8 mouse cellular contexts compared by ENCODE assay signal in the genomic region with DNA sequence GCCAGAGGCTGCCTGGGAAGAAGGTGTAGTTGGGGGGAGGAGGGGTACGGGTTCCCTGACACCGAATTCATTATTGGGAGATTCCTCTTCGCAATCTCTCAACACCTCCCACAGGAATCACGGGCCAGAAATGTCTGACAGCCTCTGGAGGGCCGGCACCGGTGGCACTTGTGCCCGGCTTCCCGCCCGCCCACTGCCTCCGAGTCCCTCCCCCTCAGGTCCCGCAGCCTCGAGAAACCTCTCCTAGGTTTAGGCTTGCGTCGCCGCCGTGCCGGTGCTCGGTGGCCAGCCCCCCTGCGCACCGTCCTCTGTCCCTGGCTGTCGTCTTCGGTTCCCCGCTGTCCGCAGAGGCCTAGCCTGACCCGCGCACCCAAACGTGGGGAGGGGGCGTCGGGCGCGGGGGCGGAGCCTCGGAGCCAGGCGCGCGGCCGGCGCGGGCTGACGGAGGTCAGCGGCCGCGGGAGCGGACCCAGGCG. TPM values are rescaled to one million over a fixed set of nuclear protein-coding genes. Genes with fewer than 3 reads are reported as not detected.
DNase-seq lines count a peak whose midpoint lies in the region; ATAC-seq and TF ChIP-seq lines count a peak whose summit lies in the region.

Gene Caskin1 (plus strand): TSS at position 416 of the 476 bp plus-strand sequence.

- WGBS in hindbrain, embryonic 16.5 days = under 1% methylated on average over 39 of the region's 45 CpGs
- 2% methylated on average over 40 of the region's 45 CpGs for WGBS in liver, embryonic 14.5 days (ENCODE audit: insufficient replicate concordance)

- no peaks in the 10 kb centered on the region for H3K4me1 ChIP-seq in ES-Bruce4 (ENCODE audit: control insufficient read depth, insufficient read depth, low read length)
- H3K4me1 ChIP-seq in hindbrain, embryonic 16.5 days (ENCODE audit: control insufficient read depth, insufficient read depth, low read depth, low read length) = peaks cover 29% of the 10 kb centered on the region
- no peaks in the 10 kb centered on the region for H3K4me1 ChIP-seq in liver, embryonic 14.5 days (replicated peaks; ENCODE audit: control insufficient read depth in 2 of 2, insufficient read depth in 2 of 2, low read length in 1 of 2)

- H3K4me2 ChIP-seq in hindbrain, embryonic 16.5 days (ENCODE audit: low read length) = peak within 1 kb of the TSS; percentile 83
- peak within 1 kb of the TSS; percentile 51 for H3K4me2 ChIP-seq in liver, embryonic 14.5 days (ENCODE audit: low read depth)

- TF ChIP-seq EP300 in ES-Bruce4 (IDR thresholded peaks at IDR 0.05; ENCODE audit: insufficient read depth, low read depth, low read length) = no peak
- no peak for TF ChIP-seq EP300 in liver, embryonic 14.5 days (IDR thresholded peaks at IDR 0.05; ENCODE audit: low read depth)

- DNase-seq in frontal cortex, postnatal 36 days (ENCODE audit: low spot score in 2 of 2) = peak; percentile 67 to 69
- no peak for DNase-seq in frontal cortex, postnatal 10 days (ENCODE audit: low spot score in 2 of 2)
- peak; percentile 80 for DNase-seq in cerebellum, adult 9-11 months
- no peak for DNase-seq in liver, embryonic 14.5 days (ENCODE audit: low read depth in 3 of 3, low spot score in 3 of 3)
- peak; percentile 82 for DNase-seq in retina, postnatal 1 day
- DNase-seq in spleen, postnatal 36 days (ENCODE audit: low spot score in 2 of 2) = no peak

- no peaks in the 10 kb centered on the region for H3K9me3 ChIP-seq in ES-Bruce4 (replicated peaks; ENCODE audit: control insufficient read depth, insufficient read depth, low read length, poor library complexity, severe bottlenecking)
- no peaks in the 10 kb centered on the region for H3K9me3 ChIP-seq in hindbrain, embryonic 16.5 days (ENCODE audit: control insufficient read depth, low read length)
- no peaks in the 10 kb centered on the region for H3K9me3 ChIP-seq in liver, embryonic 14.5 days (ENCODE audit: control insufficient read depth, low read length)

- H3K27me3 ChIP-seq in ES-Bruce4 (ENCODE audit: control insufficient read depth, insufficient read depth, low read length, poor library complexity, severe bottlenecking) = no peaks in the 10 kb centered on the region
- no peaks in the 10 kb centered on the region for H3K27me3 ChIP-seq in hindbrain, embryonic 16.5 days (replicated peaks; ENCODE audit: control insufficient read depth, insufficient read depth, low read length)
- peaks cover 44% of the 10 kb centered on the region for H3K27me3 ChIP-seq in liver, embryonic 14.5 days (ENCODE audit: control insufficient read depth, insufficient read depth, low read length)

- no peak for TF ChIP-seq POLR2A in ES-Bruce4 (IDR thresholded peaks at IDR 0.05; ENCODE audit: insufficient read depth, low read length)

- ATAC-seq in hindbrain, embryonic 16.5 days = peak; percentile 63
- no peak for ATAC-seq in liver, embryonic 14.5 days (ENCODE audit: insufficient read depth)

- no peak for TF ChIP-seq CTCF in ES-Bruce4 (IDR thresholded peaks at IDR 0.05; ENCODE audit: low read depth, low read length)
- TF ChIP-seq CTCF in liver, embryonic 14.5 days (IDR thresholded peaks at IDR 0.05; ENCODE audit: low read depth) = no peak

- peak within 1 kb of the TSS; percentile 80 for H3K9ac ChIP-seq in ES-Bruce4 (ENCODE audit: low read depth, poor library complexity, severe bottlenecking)
- peak within 1 kb of the TSS; percentile 84 for H3K9ac ChIP-seq in hindbrain, embryonic 16.5 days (ENCODE audit: low read depth, low read length)
- no peak within 1 kb of the TSS for H3K9ac ChIP-seq in liver, embryonic 14.5 days (replicated peaks)

- peak within 1 kb of the TSS; percentile 63 for H3K4me3 ChIP-seq in ES-Bruce4 (ENCODE audit: low read depth, low read length)
- H3K4me3 ChIP-seq in hindbrain, embryonic 16.5 days (ENCODE audit: low read length) = peak within 1 kb of the TSS; percentile 69
- peak within 1 kb of the TSS; percentile 31 to 40 for H3K4me3 ChIP-seq in liver, embryonic 14.5 days (ENCODE audit: insufficient read depth in 1 of 2, low read depth in 2 of 2, low read length in 2 of 2)

- no peak within 1 kb of the TSS for H3K27ac ChIP-seq in ES-Bruce4 (ENCODE audit: insufficient read depth, low read length)
- H3K27ac ChIP-seq in hindbrain, embryonic 16.5 days (ENCODE audit: low read depth, low read length) = peak within 1 kb of the TSS; percentile 94
- no peak within 1 kb of the TSS for H3K27ac ChIP-seq in liver, embryonic 14.5 days

- H3K36me3 ChIP-seq in ES-Bruce4 (ENCODE audit: control insufficient read depth, insufficient read depth, low read length, poor library complexity, severe bottlenecking) = no peaks in the 10 kb centered on the region
- H3K36me3 ChIP-seq in hindbrain, embryonic 16.5 days (ENCODE audit: control insufficient read depth, insufficient read depth, low read length) = no peaks in the 10 kb centered on the region
- no peaks in the 10 kb centered on the region for H3K36me3 ChIP-seq in liver, embryonic 14.5 days (replicated peaks; ENCODE audit: control insufficient read depth, insufficient read depth, low read depth)

RNA-seq across cellular contexts. Expression of gene Caskin1, which starts in this region (rescaled TPM):
- polyA plus RNA-seq in ES-Bruce4 (2011; ENCODE audit: insufficient read depth, insufficient read length, low read depth, missing spikeins) = 1.7 and 3.3 TPM in 2 replicates
- 43.6 and 44.6 TPM in 2 replicates for polyA plus RNA-seq in hindbrain, embryonic 16.5 days (2015; fragmentation: Nextera tagmentation; extraction: Ambion mirVana)
- 0.09 and 0.11 TPM in 2 replicates for polyA plus RNA-seq in liver, embryonic 14.5 days (2012; rRNA removed)
- polyA plus RNA-seq in liver, embryonic 14.5 days (2014; fragmentation: Nextera tagmentation; extraction: Ambion mirVana) = 0.08 TPM in 2 replicates

Comparison
In these comparisons a context has a peak if more than half of its experiments do, and no peak if none do; other contexts are left out.
1. RNA of gene Caskin1 (polyA plus RNA-seq): 43.6 to 44.6 TPM in hindbrain, embryonic 16.5 days; 1.7 to 3.3 TPM in ES-Bruce4 and 0.08 to 0.11 TPM in liver, embryonic 14.5 days; every median in the first group is over 10 times any median in the second.
2. DNase-seq: peak in frontal cortex, postnatal 36 days (2 of 2), cerebellum, adult 9-11 months (single experiment) and retina, postnatal 1 day (single experiment); none in frontal cortex, postnatal 10 days (0 of 2), liver, embryonic 14.5 days (0 of 3) and spleen, postnatal 36 days (0 of 2).
3. Peak in every context shown above with its lines, with median percentiles within 50 percentile points of each other: H3K4me3 ChIP-seq.